Mouse (Mus musculus) C2C12 (cell line): ENCODE results near the gene Sult2a7. TPM values are rescaled to one million over a fixed set of nuclear protein-coding genes. Genes with fewer than 3 reads are reported as not detected.

Source experiments
- H3K27me3 ChIP-seq: one replicate; pipeline ENCODE4 v1.6.1; 2011; ENCODE audit not compliant: control insufficient read depth, insufficient read depth, insufficient read length
- H3K36me3 ChIP-seq: one replicate; pipeline ENCODE4 v1.6.1; 2011; ENCODE audit not compliant: control insufficient read depth, insufficient read depth
- H3K4me3 ChIP-seq: one replicate; pipeline ENCODE4 v1.5.1; 2011; ENCODE audit warnings: mild to moderate bottlenecking, control low read depth; ENCODE audit not compliant: poor library complexity, insufficient read depth, severe bottlenecking
- H3K79me2 ChIP-seq: one replicate; pipeline ENCODE4 v1.6.1; 2011; ENCODE audit not compliant: control insufficient read depth, insufficient read depth
- H3K79me3 ChIP-seq: one replicate; pipeline ENCODE4 v1.6.1; 2011; ENCODE audit warnings: low read depth, control low read depth
- H3ac ChIP-seq: one replicate; pipeline ENCODE3; 2011; ENCODE audit warnings: low read depth; ENCODE audit not compliant: control insufficient read depth, insufficient read length
- CEBPB ChIP-seq: IDR thresholded peaks from one replicate; pipeline ENCODE4 v1.6.1; 2011; ENCODE audit warnings: low read depth, mild to moderate bottlenecking, control low read depth, moderate library complexity
- CTCF ChIP-seq: IDR thresholded peaks from one replicate; pipeline ENCODE4 v1.5.1; 2011; ENCODE audit not compliant: control insufficient read depth, insufficient read depth, insufficient read length
- FOSL1 ChIP-seq: IDR thresholded peaks from one replicate; pipeline ENCODE4 v1.8.0; 2011; ENCODE audit warnings: mild to moderate bottlenecking, low read length; ENCODE audit not compliant: poor library complexity, insufficient read depth, severe bottlenecking
- MAX ChIP-seq: IDR thresholded peaks from one replicate; pipeline ENCODE4 v1.6.1; 2011; ENCODE audit warnings: mild to moderate bottlenecking, control low read depth
- MYOD1 ChIP-seq: IDR thresholded peaks from one replicate; pipeline ENCODE4 v1.6.1; 2011; ENCODE audit warnings: low read depth; ENCODE audit not compliant: control insufficient read depth, insufficient read length
- MYOG ChIP-seq: IDR thresholded peaks from one replicate; pipeline ENCODE4 v1.6.1; 2011; ENCODE audit not compliant: control insufficient read depth, insufficient read length; ENCODE audit errors: extremely low read depth
- USF1 ChIP-seq: IDR thresholded peaks from one replicate; pipeline ENCODE4 v1.6.1; 2011; ENCODE audit warnings: low read depth, mild to moderate bottlenecking, control low read depth, moderate library complexity
- long read RNA-seq, 2 experiments: library from polyadenylated mRNA; unstranded; transcript quantifications; one replicate each; pipeline ENCODE4 v2.0.0; 2019 to 2020
- polyA plus RNA-seq: library from polyadenylated mRNA; unstranded; fragments of >200 nt; fragmentation: generic; extraction: Trizol; gene quantifications from one replicate; pipeline ENCODE4 v1.2.1, GENCODE M21; 2012; ENCODE audit warnings: missing spikeins

The Sult2a7 gene
- polyA plus RNA-seq = not detected
- long read RNA-seq, experiment 1 = 0 reads
- long read RNA-seq, experiment 2 = 0 reads

GRCm38 (mm10) chr7:14494130-14494529 lies at the start of gene Sult2a7:
Sult2a7 (minus strand) TSS chr7:14494230.
- TF ChIP-seq MAX (no peak), CEBPB (no peak), USF1 (no peak), CTCF (no peak), MYOG (no peak), MYOD1 (no peak), FOSL1 (no peak)
- no peaks in the 10 kb centered on the region for H3K79me3 ChIP-seq
- no peaks in the 10 kb centered on the region for H3K27me3 ChIP-seq
- no peak within 1 kb of the TSS for H3K4me3 ChIP-seq
- H3K79me2 ChIP-seq = no peaks in the 10 kb centered on the region
- no peaks in the 10 kb centered on the region for H3K36me3 ChIP-seq
- no peak within 1 kb of the TSS for H3ac ChIP-seq

GRCm38 (mm10) chr7:14525280-14525679 lies 31.2 kb upstream of the Sult2a7 start:
- Histone ChIP-seq H3K79me3 (no peaks in the 10 kb centered on the region), H3K4me3 (no peak overlapping the region), H3K79me2 (no peaks in the 10 kb centered on the region), H3K27me3 (no peaks in the 10 kb centered on the region), H3ac (no peak overlapping the region), H3K36me3 (no peaks in the 10 kb centered on the region)
- no peak for TF ChIP-seq CTCF
- TF ChIP-seq MYOD1 = no peak
- TF ChIP-seq USF1 = no peak
- TF ChIP-seq CEBPB = no peak
- TF ChIP-seq FOSL1 = no peak
- no peak for TF ChIP-seq MAX
- TF ChIP-seq MYOG = no peak

- Histone ChIP-seq H3K79me3 (no peaks in the 10 kb centered on the region), H3K27me3 (no peaks in the 10 kb centered on the region), H3K36me3 (no peaks in the 10 kb centered on the region), H3K79me2 (no peaks in the 10 kb centered on the region), H3K4me3 (no peak overlapping the region), H3ac (no peak overlapping the region)
- TF ChIP-seq FOSL1 (no peak), MAX (no peak), CTCF (no peak), MYOD1 (no peak), MYOG (no peak), CEBPB (no peak)
These were observed 28.6 kb upstream of the Sult2a7 start for GRCm38 (mm10) chr7:14522636-14523035.

GRCm38 (mm10) chr7:14518301-14518700 lies 24.3 kb upstream of the Sult2a7 start:
- Histone ChIP-seq H3ac (no peak overlapping the region), H3K36me3 (no peaks in the 10 kb centered on the region), H3K79me3 (no peaks in the 10 kb centered on the region), H3K27me3 (no peaks in the 10 kb centered on the region), H3K79me2 (no peaks in the 10 kb centered on the region), H3K4me3 (no peak overlapping the region)
- TF ChIP-seq MYOG = no peak
- TF ChIP-seq MYOD1 = no peak
- no peak for TF ChIP-seq USF1
- no peak for TF ChIP-seq CTCF
- no peak for TF ChIP-seq FOSL1
- no peak for TF ChIP-seq CEBPB
- no peak for TF ChIP-seq MAX

- no peaks in the 10 kb centered on the region for H3K79me3 ChIP-seq
- H3K36me3 ChIP-seq = no peaks in the 10 kb centered on the region
- no peak overlapping the region for H3K4me3 ChIP-seq
- no peaks in the 10 kb centered on the region for H3K27me3 ChIP-seq
- no peak overlapping the region for H3ac ChIP-seq
- TF ChIP-seq FOSL1 = no peak
- no peak for TF ChIP-seq MYOD1
- TF ChIP-seq MAX = no peak
- no peak for TF ChIP-seq CTCF
- TF ChIP-seq MYOG = no peak
- TF ChIP-seq USF1 = no peak
- TF ChIP-seq CEBPB = no peak
- H3K79me2 ChIP-seq = no peaks in the 10 kb centered on the region
These were observed 1.1 kb downstream of the Sult2a7 start for GRCm38 (mm10) chr7:14492886-14493285.

GRCm38 (mm10) chr7:14446534-14446933 lies 47.5 kb downstream of the Sult2a7 start, which contains the start of gene Sult2a8:
Sult2a8 (minus strand) TSS chr7:14446769.
- no peaks in the 10 kb centered on the region for H3K36me3 ChIP-seq
- no peaks in the 10 kb centered on the region for H3K79me2 ChIP-seq
- no peaks in the 10 kb centered on the region for H3K79me3 ChIP-seq
- TF ChIP-seq MYOG = no peak
- TF ChIP-seq FOSL1 = no peak
- no peak for TF ChIP-seq CEBPB
- no peak for TF ChIP-seq USF1
- TF ChIP-seq CTCF = no peak
- no peak for TF ChIP-seq MYOD1
- no peak for TF ChIP-seq MAX
- no peak within 1 kb of the TSS for H3K4me3 ChIP-seq
- no peak within 1 kb of the TSS for H3ac ChIP-seq
- no peaks in the 10 kb centered on the region for H3K27me3 ChIP-seq
